Mouse (Mus musculus) retina, embryonic 14.5 days (tissue): ENCODE measurements around the gene Slc44a1.

Experiments
- DNase-seq: peaks from one replicate; pipeline ENCODE4 v3.0.0-alpha.2; 2015; ENCODE audit warnings: low spot score

Gene Slc44a1

DNA sequence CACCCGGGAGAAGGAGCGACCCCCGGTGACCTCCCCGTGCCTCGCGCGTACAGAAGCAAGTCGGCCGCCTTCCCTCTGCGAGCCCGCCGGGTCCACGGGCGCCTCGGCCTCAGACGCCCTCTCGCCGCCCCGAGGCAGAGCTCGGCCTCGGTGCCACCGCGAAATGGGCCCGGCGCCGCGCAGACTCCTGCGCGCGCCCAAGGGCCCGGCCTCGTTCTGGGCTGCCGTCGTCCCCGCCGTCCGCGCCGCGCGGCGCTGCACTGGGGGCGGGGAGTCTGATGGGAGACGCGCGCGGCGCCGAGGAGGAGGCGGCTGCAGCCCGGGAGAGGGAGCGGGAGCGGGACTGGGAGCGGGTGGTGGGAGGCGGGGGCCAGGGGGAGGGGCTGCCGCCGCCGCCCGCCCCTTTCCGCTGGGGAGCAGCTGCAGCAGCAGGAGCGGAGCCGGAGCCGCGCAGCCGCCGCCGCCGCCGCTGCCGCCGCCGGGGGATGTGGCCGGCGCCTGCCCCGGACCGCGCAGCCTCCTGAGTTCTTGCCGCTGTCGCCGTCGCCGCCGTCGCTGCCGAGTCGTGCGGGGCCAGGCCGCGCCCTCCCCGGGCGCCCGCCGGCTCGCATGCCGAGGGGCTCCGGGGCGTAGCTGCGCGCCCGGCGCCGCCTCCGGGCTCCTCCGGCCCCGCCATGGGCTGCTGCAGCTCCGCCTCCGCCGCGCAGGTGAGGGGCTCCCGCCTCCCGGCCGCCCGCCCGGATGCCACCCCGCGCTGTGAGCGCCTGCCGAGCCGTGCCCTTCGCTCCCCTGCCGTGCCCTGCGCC is at the start of gene Slc44a1:
Gene Slc44a1, plus strand, starts transcription at position 404 of the 806 bp plus-strand sequence.
- DNase-seq = peak; percentile 86

DNA sequence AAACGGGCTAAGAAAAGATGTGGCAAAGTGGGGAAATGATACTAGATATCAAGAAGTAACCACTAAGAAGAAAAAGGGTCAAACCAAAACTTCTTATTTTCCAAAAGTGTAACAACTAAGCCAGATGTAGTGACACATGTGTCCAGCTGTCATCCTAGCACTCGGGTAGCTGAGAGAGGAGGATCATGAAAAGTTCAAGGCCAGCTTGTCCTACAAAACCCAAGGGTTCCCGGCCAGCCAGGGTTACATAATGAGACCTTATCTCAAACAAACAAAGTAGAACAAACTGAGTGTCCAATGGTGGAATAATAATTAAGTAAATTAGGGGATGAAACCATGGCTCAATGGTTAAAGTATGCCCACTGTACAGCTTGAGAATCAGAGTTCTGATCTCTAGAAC is 45.2 kb upstream of the Slc44a1 start:
- no peak for DNase-seq

- no peak for DNase-seq
Measured at GRCm38 (mm10) chr4:53396623-53397192, 43.5 kb upstream of the Slc44a1 start.

DNA sequence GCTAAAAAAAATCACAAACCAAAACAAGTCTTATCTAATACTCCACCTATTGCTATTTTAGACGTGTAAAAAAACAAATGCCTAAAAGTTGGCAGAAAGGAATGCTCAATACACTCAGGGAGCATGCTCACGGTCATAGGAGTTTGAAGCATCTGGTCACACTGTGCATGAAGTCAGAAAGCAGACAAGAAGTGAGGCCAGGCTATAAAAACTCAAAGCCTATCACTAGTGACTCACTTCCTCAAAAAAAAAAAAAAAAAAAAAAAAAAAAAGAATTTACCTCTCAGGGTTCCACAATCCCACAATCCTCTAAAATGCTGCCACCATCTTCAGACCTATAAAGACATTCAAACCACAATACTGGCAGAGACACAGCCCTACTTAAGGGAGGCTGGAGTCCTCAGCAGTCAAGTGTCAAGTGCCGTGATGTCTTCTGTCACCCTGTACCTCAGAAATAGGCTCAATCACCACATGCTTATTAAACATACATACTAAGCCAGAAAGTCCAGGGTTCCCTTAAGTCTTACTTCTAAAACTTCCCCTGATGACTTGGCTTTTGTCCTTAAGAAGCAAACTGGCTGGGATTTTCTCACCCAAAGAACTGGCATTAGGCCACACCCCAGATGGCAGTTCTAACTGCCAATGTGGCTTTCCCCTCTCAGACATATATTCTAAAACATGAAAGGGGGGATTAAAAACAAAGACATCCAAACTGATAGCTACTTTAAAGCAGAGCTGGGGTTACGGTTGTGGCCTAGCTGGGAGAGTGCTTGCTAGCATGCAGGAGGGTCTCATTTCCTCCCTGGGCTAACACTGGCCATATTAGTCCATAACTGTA is 42.7 kb upstream of the Slc44a1 start:
- no peak for DNase-seq

DNA sequence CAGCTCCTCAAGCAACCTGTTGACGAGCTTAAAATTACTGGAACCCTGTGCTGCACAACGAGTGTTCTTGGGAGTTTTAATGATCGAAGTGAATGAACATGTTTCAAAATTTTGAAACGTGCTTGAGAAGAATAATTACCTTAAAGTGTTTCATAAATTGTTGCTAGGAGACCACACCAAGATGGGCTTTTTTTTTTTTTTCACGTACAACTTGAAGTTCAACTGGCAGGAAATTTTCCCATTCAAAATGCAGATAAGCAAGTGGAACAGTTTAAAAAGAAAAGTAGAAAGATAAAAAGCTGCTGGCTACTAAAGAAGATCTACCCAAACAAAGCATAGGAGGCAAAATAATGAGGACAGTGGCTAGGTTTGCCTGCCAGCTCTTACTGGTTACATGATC is 41.7 kb upstream of the Slc44a1 start:
- no peak for DNase-seq

DNA sequence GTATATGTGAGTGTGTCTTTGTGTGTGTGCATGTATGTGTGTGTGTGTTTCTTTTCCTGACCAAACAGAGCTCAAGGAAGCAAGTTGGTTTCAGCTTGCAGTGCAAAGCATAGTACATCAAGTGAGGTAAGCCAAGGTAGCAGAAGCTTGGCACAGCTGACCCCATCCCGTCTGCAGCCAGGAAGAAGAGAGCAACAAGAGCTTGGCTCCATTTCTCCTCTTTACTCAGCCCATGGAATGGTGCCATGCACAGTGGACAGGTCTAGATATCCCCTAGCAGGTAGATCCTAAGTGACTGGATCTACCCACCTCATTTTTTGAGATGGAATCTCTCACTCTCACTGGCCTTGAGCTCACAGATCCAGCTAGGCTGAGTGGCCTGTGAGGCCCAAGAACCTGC is 40.8 kb upstream of the Slc44a1 start:
- DNase-seq = no peak

DNA sequence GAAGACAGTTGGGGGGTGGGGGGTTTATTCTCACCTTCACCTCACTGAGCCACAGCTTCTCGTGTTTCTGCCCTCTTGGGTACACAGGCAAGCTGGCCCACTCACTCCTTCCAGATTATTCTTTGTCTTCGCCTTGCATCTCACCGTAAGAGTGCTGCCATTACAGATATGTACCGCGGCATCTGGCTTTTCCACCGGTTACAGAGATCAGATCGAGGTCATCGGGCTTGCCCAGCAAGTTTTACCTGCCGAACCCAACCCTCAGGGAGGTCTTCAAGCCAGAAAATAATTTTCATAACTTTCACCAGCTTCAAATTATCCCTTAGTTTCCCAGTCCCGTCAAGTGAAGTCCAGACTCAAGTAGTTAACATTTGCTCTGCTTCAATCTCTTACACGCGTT is 36.8 kb upstream of the Slc44a1 start:
- no peak for DNase-seq

DNA sequence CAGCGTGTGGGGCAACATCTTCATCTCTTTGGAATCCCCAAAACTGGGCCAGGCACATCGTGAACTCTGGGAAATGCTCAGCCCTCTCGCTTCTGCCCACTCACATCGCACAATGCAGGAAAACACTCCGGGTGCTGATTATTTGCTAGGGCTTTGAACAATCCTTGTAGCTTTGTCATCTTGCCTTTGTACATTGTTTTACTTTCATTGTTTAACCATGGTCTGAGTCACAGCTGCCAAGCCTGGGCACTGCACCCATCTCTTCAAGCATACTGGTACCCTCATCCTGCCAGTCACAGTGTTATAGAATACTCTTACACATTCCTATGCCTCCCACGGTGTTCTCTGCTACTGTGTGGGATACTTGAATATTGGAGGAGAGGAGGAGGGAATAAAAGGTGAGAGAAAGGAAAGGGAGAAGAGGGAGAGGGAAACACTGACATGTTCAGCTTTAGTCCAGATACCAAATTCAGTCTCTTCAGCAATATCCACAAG is 35.7 kb upstream of the Slc44a1 start:
- DNase-seq = no peak

- no peak for DNase-seq
Measured at GRCm38 (mm10) chr4:53406866-53407265, 33.3 kb upstream of the Slc44a1 start.

GRCm38 (mm10) chr4:53408821-53409220 is 31.4 kb upstream of the Slc44a1 start:
- DNase-seq = no peak

DNA sequence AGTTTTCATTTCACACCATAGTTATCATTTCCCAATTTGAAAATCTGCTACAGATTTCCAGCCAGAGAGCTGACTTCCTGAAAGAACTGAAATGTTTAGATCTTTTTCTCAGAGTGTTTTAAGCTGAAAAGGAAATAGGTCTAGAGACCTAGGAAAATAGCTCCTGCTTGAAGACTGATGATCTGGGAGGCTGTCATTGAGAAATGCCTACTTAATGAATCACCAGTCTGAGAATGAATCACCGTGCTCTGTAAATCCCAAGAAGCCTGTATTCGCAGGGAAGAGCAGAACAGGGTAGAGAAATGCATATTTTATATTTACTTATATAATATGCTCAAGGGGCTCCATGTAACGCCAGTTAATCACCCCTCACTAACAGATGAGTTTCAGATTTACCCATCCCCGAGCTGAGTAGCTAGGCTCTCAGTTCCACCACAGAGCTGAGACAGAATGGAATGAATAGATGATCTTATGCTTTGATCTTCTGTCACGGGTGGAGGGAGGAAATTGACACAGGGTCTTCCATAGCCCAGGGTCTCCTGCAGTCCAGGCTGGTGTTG is 30.6 kb upstream of the Slc44a1 start:
- DNase-seq = no peak

DNA sequence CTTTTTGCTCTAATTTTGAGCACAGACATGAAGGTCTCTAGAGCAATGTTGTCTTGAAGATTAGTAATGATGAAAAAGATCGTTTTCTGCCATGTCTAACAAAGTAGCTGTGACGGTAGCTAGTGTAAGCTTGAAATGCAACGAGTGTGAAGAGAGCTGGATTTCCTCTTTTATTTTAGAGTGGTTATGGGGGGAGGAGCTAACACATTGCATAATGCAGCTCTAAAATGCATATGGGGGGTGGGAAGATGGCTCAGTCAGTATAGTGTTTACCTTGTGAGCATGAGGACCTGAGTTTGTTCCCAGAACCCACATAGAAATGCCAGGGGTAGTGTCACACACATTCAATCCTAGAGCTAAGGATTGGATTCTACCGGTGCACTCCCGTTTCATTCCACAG is 29.5 kb upstream of the Slc44a1 start:
- no peak for DNase-seq

GRCm38 (mm10) chr4:53411958-53412870 is 28.0 kb upstream of the Slc44a1 start:
- no peak for DNase-seq

GRCm38 (mm10) chr4:53412991-53413390 is 27.2 kb upstream of the Slc44a1 start:
- no peak for DNase-seq

GRCm38 (mm10) chr4:53414031-53414797 is 26.0 kb upstream of the Slc44a1 start:
- DNase-seq = no peak

GRCm38 (mm10) chr4:53415873-53416637 is 24.2 kb upstream of the Slc44a1 start:
- no peak for DNase-seq

GRCm38 (mm10) chr4:53416928-53417327 is 23.3 kb upstream of the Slc44a1 start:
- DNase-seq = no peak

GRCm38 (mm10) chr4:53422799-53423198 is 17.4 kb upstream of the Slc44a1 start:
- DNase-seq = no peak

DNA sequence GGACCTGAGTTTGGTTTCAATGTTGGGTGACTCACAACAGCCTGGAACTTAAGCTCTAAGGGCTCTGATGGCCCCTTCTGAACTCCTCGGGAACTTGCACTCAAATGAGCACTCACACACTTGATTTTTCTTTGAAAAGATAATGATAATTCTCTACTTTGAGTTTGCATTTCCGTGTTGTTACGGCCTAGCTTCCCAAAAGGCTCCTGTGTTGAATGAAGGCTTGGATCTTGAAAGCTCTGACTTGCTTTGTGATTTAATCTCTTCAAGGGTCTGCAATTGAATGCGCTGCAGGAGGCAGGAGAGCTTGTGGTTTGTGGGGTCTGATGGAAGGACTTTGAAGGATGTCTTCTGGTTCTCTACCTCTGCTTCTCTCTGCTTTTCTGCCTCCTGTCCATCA is 13.1 kb upstream of the Slc44a1 start:
- DNase-seq = no peak

GRCm38 (mm10) chr4:53430522-53430921 is 9.7 kb upstream of the Slc44a1 start:
- no peak for DNase-seq
